Mouse (Mus musculus) small intestine, adult 2 months (tissue): ENCODE data around the gene Lrrc31.

Experiments used
- CTCF ChIP-seq: fragments of 200-500 bp; IDR thresholded peaks from 2 replicates; pipeline ENCODE4 v1.5.1; 2012; ENCODE audit warnings: low read depth, mild to moderate bottlenecking, control low read depth, inconsistent platforms, low read length, moderate library complexity, mixed read lengths; ENCODE audit not compliant: insufficient replicate concordance, insufficient read length; ENCODE audit errors: extremely low read depth
- POLR2A ChIP-seq: fragments of 200-500 bp; IDR thresholded peaks from 2 replicates; pipeline ENCODE4 v1.6.1; 2012; ENCODE audit warnings: low read depth, mild to moderate bottlenecking, control low read depth, inconsistent platforms, low read length, moderate library complexity

DNA sequence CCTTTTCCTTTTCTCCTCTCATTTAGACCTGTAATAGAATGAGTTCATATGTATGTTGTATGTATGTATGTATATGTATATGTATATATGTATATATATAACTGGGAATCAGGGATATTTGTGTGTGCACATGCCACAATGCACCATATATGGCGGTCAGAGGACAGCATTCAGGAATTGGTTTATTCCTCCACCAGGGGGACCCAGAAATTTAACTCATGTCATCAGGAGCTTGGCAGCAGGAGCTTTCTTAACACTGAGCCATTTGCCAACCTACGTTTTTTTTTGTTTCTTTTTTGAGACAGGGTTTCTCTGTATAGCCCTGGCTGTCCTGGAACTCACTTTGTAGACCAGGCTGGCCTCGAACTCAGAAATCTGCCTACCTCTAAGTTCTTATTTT is 66.0 kb downstream of the Lrrc31 start:
- no peak for TF ChIP-seq CTCF
- TF ChIP-seq POLR2A = no peak
